Mouse (Mus musculus) MEL (cell line): ENCODE results near the gene Gm609. TPM values are rescaled to one million over a fixed set of nuclear protein-coding genes. Genes with fewer than 3 reads are reported as not detected.

Experiments
- DNase-seq: peaks from one replicate; pipeline ENCODE4 v3.0.0; 2011; ENCODE audit warnings: low read depth, low spot score
- H3K27ac ChIP-seq: 2 replicates; pipeline ENCODE4 v1.5.1; 2012; ENCODE audit warnings: low read depth, mild to moderate bottlenecking, control low read depth, low read length, moderate library complexity; ENCODE audit not compliant: control insufficient read depth
- H3K27me3 ChIP-seq, 2 experiments: fragments of 150-350 bp in 1 of 2; sonication (generic) in 1 of 2; 2 replicates each; pipeline ENCODE4 v1.6.1; 2012; ENCODE audit warnings: low read length in 2 of 2, mild to moderate bottlenecking in 2 of 2, improper control_type of control experiment in 1 of 2, moderate library complexity in 1 of 2; ENCODE audit not compliant: insufficient read depth in 2 of 2, control insufficient read depth in 1 of 2
- H3K36me3 ChIP-seq, 2 experiments: 2 replicates each; pipeline ENCODE4 v1.6.1; 2012 to 2014; ENCODE audit warnings: low read length in 2 of 2, improper control_type of control experiment in 1 of 2, inconsistent platforms in 1 of 2, mild to moderate bottlenecking in 1 of 2; ENCODE audit not compliant: insufficient read depth in 2 of 2, control insufficient read depth in 1 of 2
- H3K4me1 ChIP-seq, 2 experiments: fragments of 150-350 bp in 1 of 2; sonication (generic) in 1 of 2; 2 replicates each; pipeline ENCODE4 v1.6.1; 2012; ENCODE audit warnings: low read length in 2 of 2, improper control_type of control experiment in 1 of 2, mild to moderate bottlenecking in 1 of 2; ENCODE audit not compliant: insufficient read depth in 2 of 2, control insufficient read depth in 1 of 2
- H3K4me3 ChIP-seq, 2 experiments: fragments of 150-350 bp in 1 of 2; sonication (generic) in 1 of 2; 2 replicates each; pipeline ENCODE4 v1.5.1; 2012; ENCODE audit warnings: low read depth in 2 of 2, low read length in 2 of 2, mild to moderate bottlenecking in 2 of 2, moderate library complexity in 2 of 2, control low read depth in 1 of 2, improper control_type of control experiment in 1 of 2; ENCODE audit not compliant: control insufficient read depth in 1 of 2, insufficient read depth in 1 of 2
- H3K79me2 ChIP-seq: 2 replicates; pipeline ENCODE4 v1.6.1; 2012; ENCODE audit warnings: mild to moderate bottlenecking, low read length, moderate library complexity; ENCODE audit not compliant: control insufficient read depth, poor library complexity, insufficient read depth
- H3K9ac ChIP-seq: 2 replicates; pipeline ENCODE4 v1.6.1; 2012; ENCODE audit warnings: low read depth, mild to moderate bottlenecking, control low read depth, low read length, moderate library complexity; ENCODE audit not compliant: control insufficient read depth, poor library complexity, severe bottlenecking
- H3K9me3 ChIP-seq: fragments of 150-350 bp; sonication (generic); replicated peaks from 2 replicates; pipeline ENCODE4 v1.6.1; 2012; ENCODE audit warnings: mild to moderate bottlenecking, low read length, improper control_type of control experiment, moderate library complexity; ENCODE audit not compliant: insufficient read depth
- CHD2 ChIP-seq: IDR thresholded peaks from 2 replicates; pipeline ENCODE4 v1.6.1; 2011; ENCODE audit warnings: low read length, improper control_type of control experiment
- CTCF ChIP-seq, 3 experiments: IDR thresholded peaks in 2 of 3; conservative IDR thresholded peaks in 1 of 3; 2 replicates each; pipeline ENCODE4 v1.5.1; 2011 to 2012; ENCODE audit warnings: low read length in 3 of 3, low read depth in 2 of 3, mild to moderate bottlenecking in 2 of 3, improper control_type of control experiment in 1 of 3, inconsistent platforms in 1 of 3, mixed read lengths in 1 of 3, moderate library complexity in 1 of 3; ENCODE audit not compliant: control insufficient read depth in 1 of 3, insufficient read depth in 1 of 3, poor library complexity in 1 of 3, severe bottlenecking in 1 of 3
- E2F4 ChIP-seq: IDR thresholded peaks from 2 replicates; pipeline ENCODE4 v1.6.1; 2011; ENCODE audit warnings: low read depth, low read length, improper control_type of control experiment, borderline replicate concordance
- ELF1 ChIP-seq: IDR thresholded peaks from 2 replicates; pipeline ENCODE4 v1.6.1; 2014; ENCODE audit warnings: low read depth, mild to moderate bottlenecking, inconsistent platforms, low read length, improper control_type of control experiment, moderate library complexity
- EP300 ChIP-seq, 2 experiments: IDR thresholded peaks; 2 replicates each; pipeline ENCODE4 v1.6.1; 2011; ENCODE audit warnings: improper control_type of control experiment in 2 of 2, low read length in 2 of 2, low read depth in 1 of 2, mild to moderate bottlenecking in 1 of 2
- ETS1 ChIP-seq: IDR thresholded peaks from 2 replicates; pipeline ENCODE4 v1.6.1; 2012; ENCODE audit warnings: low read depth, mild to moderate bottlenecking, inconsistent platforms, low read length, improper control_type of control experiment, moderate library complexity
- GABPA ChIP-seq: IDR thresholded peaks from 2 replicates; pipeline ENCODE4 v1.6.1; 2012; ENCODE audit warnings: low read depth, mild to moderate bottlenecking, inconsistent platforms, low read length, improper control_type of control experiment, moderate library complexity
- GATA1 ChIP-seq: IDR thresholded peaks from 2 replicates; pipeline ENCODE4 v1.6.1; 2011; ENCODE audit warnings: low read depth, low read length, improper control_type of control experiment
- HCFC1 ChIP-seq: IDR thresholded peaks from 2 replicates; pipeline ENCODE4 v1.6.1; 2012; ENCODE audit warnings: low read depth, mild to moderate bottlenecking, inconsistent platforms, low read length, improper control_type of control experiment, moderate library complexity
- JUND ChIP-seq: IDR thresholded peaks from 2 replicates; pipeline ENCODE4 v1.6.1; 2011; ENCODE audit warnings: low read depth, mild to moderate bottlenecking, improper control_type of control experiment, low read length
- MAFK ChIP-seq: IDR thresholded peaks from 2 replicates; pipeline ENCODE4 v1.6.1; 2011; ENCODE audit warnings: low read depth, mild to moderate bottlenecking, low read length, improper control_type of control experiment, borderline replicate concordance
- MAX ChIP-seq: IDR thresholded peaks from 2 replicates; pipeline ENCODE4 v1.6.1; 2011; ENCODE audit warnings: low read length, improper control_type of control experiment
- MEF2A ChIP-seq: IDR thresholded peaks from 2 replicates; pipeline ENCODE4 v1.6.1; 2014; ENCODE audit warnings: low read depth, mild to moderate bottlenecking, inconsistent platforms, low read length, improper control_type of control experiment; ENCODE audit not compliant: poor library complexity, insufficient replicate concordance, severe bottlenecking; ENCODE audit errors: extremely low read depth
- MXI1 ChIP-seq: IDR thresholded peaks from 2 replicates; pipeline ENCODE4 v1.6.1; 2011; ENCODE audit warnings: mild to moderate bottlenecking, low read depth, low read length, improper control_type of control experiment
- MYB ChIP-seq: IDR thresholded peaks from 2 replicates; pipeline ENCODE4 v1.6.1; 2011; ENCODE audit warnings: mild to moderate bottlenecking, low read depth, low read length, improper control_type of control experiment
- NRF1 ChIP-seq: IDR thresholded peaks from 2 replicates; pipeline ENCODE4 v1.6.1; 2014; ENCODE audit warnings: low read depth, mild to moderate bottlenecking, inconsistent platforms, low read length, improper control_type of control experiment, moderate library complexity; ENCODE audit not compliant: poor library complexity, insufficient read depth, severe bottlenecking
- POLR2A ChIP-seq, 2 experiments: IDR thresholded peaks; 2 replicates each; pipeline ENCODE4 v1.6.1; 2011 to 2012; ENCODE audit warnings: low read length in 2 of 2, mild to moderate bottlenecking in 2 of 2, control low read depth in 1 of 2, improper control_type of control experiment in 1 of 2, low read depth in 1 of 2, moderate library complexity in 1 of 2; ENCODE audit not compliant: control insufficient read depth in 1 of 2, insufficient read depth in 1 of 2, poor library complexity in 1 of 2
- POLR2AphosphoS2 ChIP-seq: IDR thresholded peaks from 2 replicates; pipeline ENCODE4 v1.6.1; 2011; ENCODE audit warnings: low read length, improper control_type of control experiment
- POLR2AphosphoS5 ChIP-seq: IDR thresholded peaks from 2 replicates; pipeline ENCODE4 v1.6.1; 2012; ENCODE audit warnings: low read depth, borderline replicate concordance, mild to moderate bottlenecking, inconsistent platforms, low read length, moderate library complexity, mixed read lengths
- RAD21 ChIP-seq: IDR thresholded peaks from 2 replicates; pipeline ENCODE4 v1.6.1; 2011; ENCODE audit warnings: mild to moderate bottlenecking, low read depth, low read length, improper control_type of control experiment
- RCOR1 ChIP-seq: IDR thresholded peaks from 2 replicates; pipeline ENCODE4 v1.6.1; 2012; ENCODE audit warnings: low read depth, mild to moderate bottlenecking, inconsistent platforms, low read length, improper control_type of control experiment
- TAL1 ChIP-seq: IDR thresholded peaks from 2 replicates; pipeline ENCODE4 v1.6.1; 2012; ENCODE audit warnings: mild to moderate bottlenecking, inconsistent platforms, low read length, moderate library complexity, mixed read lengths
- TBP ChIP-seq: IDR thresholded peaks from 2 replicates; pipeline ENCODE4 v1.8.0; 2011; ENCODE audit warnings: low read depth, low read length, improper control_type of control experiment
- TCF12 ChIP-seq: IDR thresholded peaks from 2 replicates; pipeline ENCODE4 v1.6.1; 2014; ENCODE audit warnings: low read depth, mild to moderate bottlenecking, inconsistent platforms, low read length, improper control_type of control experiment, moderate library complexity
- UBTF ChIP-seq: IDR thresholded peaks from 2 replicates; pipeline ENCODE4 v1.6.1; 2012; ENCODE audit warnings: low read depth, mild to moderate bottlenecking, inconsistent platforms, low read length, improper control_type of control experiment, moderate library complexity, borderline replicate concordance; ENCODE audit not compliant: insufficient read depth
- ZC3H11A ChIP-seq: IDR thresholded peaks from 2 replicates; pipeline ENCODE4 v1.6.1; 2012; ENCODE audit warnings: low read depth, mild to moderate bottlenecking, inconsistent platforms, low read length, improper control_type of control experiment
- ZKSCAN1 ChIP-seq: IDR thresholded peaks from 2 replicates; pipeline ENCODE4 v1.6.1; 2012; ENCODE audit warnings: low read depth, mild to moderate bottlenecking, inconsistent platforms, low read length, improper control_type of control experiment, moderate library complexity
- ZMIZ1 ChIP-seq: IDR thresholded peaks from 2 replicates; pipeline ENCODE4 v1.6.1; 2012; ENCODE audit warnings: low read depth, mild to moderate bottlenecking, inconsistent platforms, low read length, improper control_type of control experiment, moderate library complexity
- ZNF384 ChIP-seq: IDR thresholded peaks from 2 replicates; pipeline ENCODE4 v1.6.1; 2012; ENCODE audit warnings: low read depth, mild to moderate bottlenecking, inconsistent platforms, low read length, improper control_type of control experiment
- polyA plus RNA-seq, 2 experiments: library from polyadenylated mRNA; stranded (reverse) in 1 of 2; unstranded in 1 of 2; fragments of >175 nt in 1 of 2; fragments of >200 nt in 1 of 2; gene quantifications; 2 replicates each; pipeline versions ENCODE4 v1.2.1 to v1.2.4; 2012; ENCODE audit warnings: low replicate concordance in 2 of 2, low read depth in 1 of 2; ENCODE audit not compliant: insufficient read length in 2 of 2, insufficient read depth in 1 of 2, missing spikeins in 1 of 2
- total RNA-seq: library from RNA; depleted of rRNA; stranded (reverse); fragments of 300-350 nt; gene quantifications from 2 replicates; pipeline ENCODE4 v1.2.3, GENCODE M21; 2012

Gm609 gene
- total and polyA plus RNA-seq, 3 experiments, result 0.03 TPM; not detected in 2

DNA sequence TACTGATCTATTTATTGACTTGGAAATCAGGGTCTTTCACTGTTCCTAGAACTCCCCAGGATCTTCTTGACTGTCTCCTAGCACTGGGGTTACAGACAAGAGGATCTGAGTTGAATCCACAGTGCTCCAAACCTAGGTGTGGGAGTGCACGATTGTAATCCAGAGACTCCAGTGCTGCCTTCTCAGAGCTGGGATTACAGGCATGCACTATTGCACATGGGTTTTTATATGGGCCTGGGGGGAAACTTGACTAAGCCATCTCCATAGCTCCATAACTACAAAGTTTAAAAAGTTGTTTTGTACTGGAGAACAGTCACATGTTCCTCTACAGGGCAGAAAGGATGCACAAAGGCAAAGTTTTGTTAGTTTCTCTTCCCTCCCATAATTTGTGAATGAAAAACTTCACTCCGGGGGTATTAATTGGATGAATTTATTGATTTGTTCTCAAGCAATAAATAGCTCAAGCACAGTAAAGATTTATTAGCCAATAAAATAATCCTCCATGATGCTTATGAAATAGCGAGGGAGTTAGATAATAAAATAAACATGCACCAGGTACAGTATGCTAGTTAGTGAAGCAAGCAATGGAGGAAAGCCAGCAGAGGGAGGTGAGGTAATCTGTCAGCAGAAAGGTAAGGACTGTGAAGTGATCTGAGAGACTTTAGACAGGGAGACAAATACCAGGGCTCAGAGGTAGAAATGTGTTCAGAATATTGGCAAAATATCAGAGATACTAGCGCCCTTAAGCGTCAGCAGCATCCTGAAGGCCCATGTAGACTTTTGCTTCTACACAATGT, 114.4 kb downstream of the Gm609 start:
- TF ChIP-seq MEF2A (no peak), JUND (no peak), MYB (no peak), POLR2A (IDR thresholded peaks at IDR 0.05; ENCODE audit: control insufficient read depth in 1 of 2, insufficient read depth in 1 of 2, low read depth in 1 of 2, low read length in 2 of 2, poor library complexity in 1 of 2) (no peak), MAFK (no peak), ZMIZ1 (no peak), POLR2AphosphoS5 (no peak), CHD2 (no peak), TBP (no peak), GATA1 (no peak), UBTF (no peak), MXI1 (no peak), ETS1 (no peak), POLR2AphosphoS2 (no peak), E2F4 (no peak), HCFC1 (no peak), GABPA (no peak), ZC3H11A (no peak)
- DNase-seq, result no peak
- Histone ChIP-seq H3K9ac (no peak overlapping the region), H3K4me1 (no peaks in the 10 kb centered on the region), H3K27ac (no peak overlapping the region), H3K79me2 (no peaks in the 10 kb centered on the region), H3K36me3 (no peaks in the 10 kb centered on the region), H3K4me3 (no peak overlapping the region), H3K9me3 (no peaks in the 10 kb centered on the region), H3K27me3 (no peaks in the 10 kb centered on the region)

DNA sequence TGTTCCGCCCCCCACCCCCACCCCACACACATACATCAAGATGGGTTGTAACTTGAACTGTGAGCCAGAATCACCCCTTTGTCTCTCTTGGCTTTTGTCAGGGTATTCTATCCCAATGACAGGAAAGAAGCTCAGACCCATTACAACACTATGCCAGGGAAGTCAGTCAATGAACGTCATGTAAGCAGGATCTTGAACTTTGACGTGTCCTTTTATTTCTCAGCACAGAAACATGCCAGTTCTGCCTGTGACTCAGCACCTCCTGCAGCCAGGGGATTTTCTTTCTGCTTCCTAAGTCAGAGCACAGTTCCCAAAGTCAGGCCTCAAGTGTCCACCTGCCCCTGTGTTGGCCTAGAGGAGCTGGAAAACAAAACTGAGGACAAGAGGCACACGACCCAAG, 115.4 kb downstream of the Gm609 start:
- Histone ChIP-seq H3K9ac (no peak overlapping the region), H3K27me3 (no peaks in the 10 kb centered on the region), H3K4me1 (no peaks in the 10 kb centered on the region), H3K36me3 (no peaks in the 10 kb centered on the region), H3K79me2 (no peaks in the 10 kb centered on the region), H3K9me3 (no peaks in the 10 kb centered on the region), H3K4me3 (no peak overlapping the region), H3K27ac (no peak overlapping the region)
- no peak for DNase-seq
- TF ChIP-seq EP300 (IDR thresholded peaks at IDR 0.05; ENCODE audit: low read depth in 1 of 2, low read length in 2 of 2) (no peak), ZMIZ1 (no peak), ZKSCAN1 (no peak), CHD2 (no peak), MAX (no peak), ZNF384 (no peak), TCF12 (no peak), MEF2A (no peak), RCOR1 (no peak), NRF1 (no peak), JUND (no peak), RAD21 (no peak), CTCF (IDR thresholded peaks at IDR 0.05 in 2 of 3, conservative IDR thresholded peaks at IDR 0.05 in 1 of 3; ENCODE audit: control insufficient read depth in 1 of 3, insufficient read depth in 1 of 3, low read depth in 2 of 3, low read length in 3 of 3, poor library complexity in 1 of 3, severe bottlenecking in 1 of 3) (no peak), TAL1 (no peak), ELF1 (no peak), UBTF (no peak)
